Mouse (Mus musculus) stomach, embryonic 14.5 days (tissue): ENCODE measurements around the gene Mllt1. TPM values are rescaled to one million over a fixed set of nuclear protein-coding genes. Genes with fewer than 3 reads are reported as not detected.

Experiments used
- ATAC-seq: fragments of 200-750 bp; cut with Nextera tagmentation; 2 replicates; pipeline ENCODE4 v1.8.0; 2017; ENCODE audit warnings: low read depth, moderate TSS enrichment; ENCODE audit not compliant: insufficient number of reproducible peaks, insufficient read depth, low FRiP score
- H3K27ac ChIP-seq: fragments of 300-500 bp; sonication (generic); 2 replicates; pipeline ENCODE4 v1.5.1; 2014; ENCODE audit warnings: mild to moderate bottlenecking, low read length, moderate library complexity, mixed read lengths
- H3K27me3 ChIP-seq: fragments of 300-500 bp; sonication (generic); 2 replicates; pipeline ENCODE4 v1.6.1; 2014; ENCODE audit warnings: low read length, control low read depth, mixed read lengths; ENCODE audit not compliant: control insufficient read depth, insufficient read depth
- H3K36me3 ChIP-seq: fragments of 300-500 bp; sonication (generic); 2 replicates; pipeline ENCODE4 v1.6.1; 2014; ENCODE audit warnings: mild to moderate bottlenecking, control low read depth, low read length, moderate library complexity, mixed read lengths; ENCODE audit not compliant: control insufficient read depth, insufficient read depth
- H3K4me1 ChIP-seq: fragments of 300-500 bp; sonication (generic); 2 replicates; pipeline ENCODE4 v1.6.1; 2014; ENCODE audit warnings: low read length, control low read depth, mixed read lengths; ENCODE audit not compliant: control insufficient read depth, insufficient read depth
- H3K4me2 ChIP-seq: fragments of 300-500 bp; sonication (generic); replicated peaks from 2 replicates; pipeline ENCODE4 v1.6.1; 2014; ENCODE audit warnings: low read depth, low read length, control low read depth
- H3K4me3 ChIP-seq: fragments of 300-500 bp; sonication (generic); 2 replicates; pipeline ENCODE4 v1.5.1; 2014; ENCODE audit warnings: low read depth, low read length, control low read depth
- H3K9ac ChIP-seq: fragments of 300-500 bp; sonication (generic); replicated peaks from 2 replicates; pipeline ENCODE4 v1.6.1; 2014; ENCODE audit warnings: low read depth, mild to moderate bottlenecking, control low read depth, low read length, moderate library complexity, mixed read lengths
- H3K9me3 ChIP-seq: fragments of 300-500 bp; sonication (generic); 2 replicates; pipeline ENCODE4 v1.6.1; 2016; ENCODE audit warnings: low read depth, low read length, control low read depth; ENCODE audit not compliant: control insufficient read depth
- WGBS: fragments of 180-500 bp; shearing (Covaris S2); extraction: QIAGEN DNeasy Blood & Tissue Kit; methylation state at CpG from one replicate; pipeline ENCODE4 v1.1.7; 2014; 5-methylcytosine and 5-hydroxymethylcytosine counted together
- polyA plus RNA-seq: library from polyadenylated mRNA; unstranded; fragments of >200 nt; fragmentation: Nextera tagmentation; extraction: Ambion mirVana; gene quantifications from 2 replicates; pipeline ENCODE4 v1.2.1, GENCODE M21; 2014

The Mllt1 gene
- polyA plus RNA-seq = 26.8 and 29.6 TPM in 2 replicates

GRCm38 (mm10) chr17:56935363-56936131, at the start of gene Mllt1:
TSS of gene Mllt1 (minus strand) at chr17:56935415.
- H3K4me1 ChIP-seq = peaks cover 11% of the 10 kb centered on the region; the same call in 1 of the 2 replicates
- no peaks in the 10 kb centered on the region for H3K27me3 ChIP-seq
- H3K4me2 ChIP-seq = peak within 1 kb of the TSS; percentile 83
- peak within 1 kb of the TSS; percentile 52; the same call in 1 of the 2 replicates for H3K27ac ChIP-seq
- peak; percentile 97 for ATAC-seq
- H3K9ac ChIP-seq = peak within 1 kb of the TSS; percentile 92
- H3K9me3 ChIP-seq = no peaks in the 10 kb centered on the region
- no peaks in the 10 kb centered on the region for H3K36me3 ChIP-seq
- H3K4me3 ChIP-seq = peak within 1 kb of the TSS; percentile 94
- 3% methylated on average over 69 of the region's 76 CpGs for WGBS

DNA sequence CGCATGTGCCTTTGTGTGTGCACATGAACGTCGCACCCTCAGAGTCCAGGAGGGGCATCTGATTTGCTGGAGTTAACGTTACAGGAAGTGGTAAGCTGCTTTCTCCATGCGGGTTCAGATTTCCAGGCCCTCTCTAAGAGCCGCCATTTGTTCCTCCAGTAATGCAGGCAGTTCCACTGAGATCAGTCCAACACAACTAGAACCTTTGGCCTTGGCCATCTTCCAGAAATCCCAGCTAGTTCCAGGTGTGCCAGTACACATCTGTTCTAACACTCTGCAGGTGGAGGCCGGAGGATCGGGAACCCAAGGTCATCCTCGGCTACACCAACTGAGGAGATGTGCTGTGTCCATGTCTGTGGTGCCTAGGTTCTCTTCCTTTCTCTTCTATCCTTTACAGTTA, 49.7 kb upstream of the Mllt1 start:
- Histone ChIP-seq H3K27ac (no peak overlapping the region), H3K4me1 (no peaks in the 10 kb centered on the region), H3K27me3 (no peaks in the 10 kb centered on the region), H3K9me3 (no peaks in the 10 kb centered on the region), H3K9ac (no peak overlapping the region), H3K4me3 (no peak overlapping the region), H3K4me2 (no peak overlapping the region), H3K36me3 (no peaks in the 10 kb centered on the region)
- WGBS = 83% methylated on average over 9 of the region's 9 CpGs
- no peak for ATAC-seq

DNA sequence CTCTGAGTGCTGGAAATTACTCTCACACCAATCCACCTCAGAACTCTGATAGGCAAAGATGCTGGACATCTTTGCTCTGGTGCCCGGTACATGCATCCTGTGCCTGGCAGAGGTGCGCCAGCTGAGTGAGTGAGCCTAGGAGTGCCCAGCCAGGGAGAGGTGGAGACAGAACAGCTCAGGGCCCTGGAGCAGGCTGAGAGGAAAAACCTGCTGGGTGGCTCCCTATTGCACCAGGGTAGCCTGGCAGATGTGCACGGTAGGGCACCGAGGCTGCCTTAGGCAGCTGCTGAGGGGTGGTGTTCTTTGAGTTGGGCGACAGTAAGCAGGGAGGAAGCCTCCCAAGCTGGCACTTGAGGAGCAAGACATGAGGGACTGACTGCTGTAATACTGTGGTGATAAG, 46.8 kb upstream of the Mllt1 start, which contains the start of gene Acer1:
TSS of gene Acer1 (minus strand) at position 114 of the 400 bp plus-strand sequence.
- Histone ChIP-seq H3K9ac (no peak within 1 kb of the TSS), H3K4me3 (no peak within 1 kb of the TSS), H3K27ac (no peak within 1 kb of the TSS), H3K27me3 (no peaks in the 10 kb centered on the region), H3K4me1 (no peaks in the 10 kb centered on the region), H3K4me2 (no peak within 1 kb of the TSS), H3K36me3 (no peaks in the 10 kb centered on the region), H3K9me3 (no peaks in the 10 kb centered on the region)
- WGBS = 75% methylated on average over 5 of the region's 5 CpGs
- no peak for ATAC-seq

DNA sequence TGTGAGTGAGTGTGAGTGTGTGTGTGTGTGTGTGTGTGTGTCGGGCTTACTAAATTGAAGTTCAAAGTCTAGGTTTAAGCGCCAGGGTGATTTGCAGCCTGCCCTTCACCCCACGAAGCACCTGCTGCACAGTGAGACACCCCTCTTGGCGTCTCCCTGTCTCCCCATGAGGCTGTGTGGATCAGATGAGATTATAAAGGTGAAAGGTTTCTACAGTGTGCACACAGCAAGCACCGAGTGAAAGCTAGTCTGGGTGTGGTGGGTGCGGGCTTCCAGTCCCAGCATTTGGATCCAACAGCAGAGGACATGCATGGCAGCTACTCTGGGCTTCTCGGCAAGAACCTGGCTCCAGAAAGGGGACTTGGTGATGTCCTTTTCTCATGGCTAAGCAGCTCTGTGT, 45.8 kb upstream of the Mllt1 start:
- no peak overlapping the region for H3K9ac ChIP-seq
- H3K4me1 ChIP-seq = no peaks in the 10 kb centered on the region
- no peaks in the 10 kb centered on the region for H3K36me3 ChIP-seq
- no peaks in the 10 kb centered on the region for H3K9me3 ChIP-seq
- H3K4me3 ChIP-seq = no peak overlapping the region
- no peak overlapping the region for H3K4me2 ChIP-seq
- ATAC-seq = no peak
- H3K27ac ChIP-seq = no peak overlapping the region
- H3K27me3 ChIP-seq = no peaks in the 10 kb centered on the region
- 62% methylated on average over 7 of the region's 7 CpGs for WGBS

DNA sequence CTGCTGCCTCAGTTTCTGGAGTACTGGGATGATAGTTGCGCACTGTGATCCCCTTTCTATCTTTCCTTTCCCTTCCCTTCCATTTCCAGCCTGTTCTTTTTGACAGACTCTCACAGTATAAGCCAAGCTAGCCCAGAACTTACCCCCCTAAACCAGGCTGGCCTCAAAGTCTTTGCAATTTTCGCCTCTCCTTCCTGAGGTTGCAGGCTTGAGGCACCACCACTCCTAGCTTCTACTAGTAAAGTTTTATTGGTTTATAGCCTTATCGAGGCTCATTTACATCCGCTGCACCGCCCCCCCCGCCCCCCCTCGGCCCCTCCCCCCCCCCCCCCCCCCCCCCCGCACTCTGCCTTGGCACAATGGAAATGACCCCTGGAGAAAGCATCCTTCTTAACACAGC, 44.3 kb upstream of the Mllt1 start:
- no peak for ATAC-seq

GRCm38 (mm10) chr17:56976531-56977390, 41.5 kb upstream of the Mllt1 start:
- H3K4me2 ChIP-seq = no peak overlapping the region
- no peaks in the 10 kb centered on the region for H3K4me1 ChIP-seq
- H3K4me3 ChIP-seq = no peak overlapping the region
- no peak overlapping the region for H3K9ac ChIP-seq
- no peaks in the 10 kb centered on the region for H3K36me3 ChIP-seq
- no peak overlapping the region for H3K27ac ChIP-seq
- H3K9me3 ChIP-seq = no peaks in the 10 kb centered on the region
- WGBS = 71% methylated on average over 8 of the region's 8 CpGs
- H3K27me3 ChIP-seq = no peaks in the 10 kb centered on the region
- no peak for ATAC-seq

More for the DNA sequence above, 44.3 kb upstream of the Mllt1 start:
- H3K4me1 ChIP-seq = no peaks in the 10 kb centered on the region
- H3K9me3 ChIP-seq = no peaks in the 10 kb centered on the region
- no peak overlapping the region for H3K4me2 ChIP-seq
- H3K9ac ChIP-seq = no peak overlapping the region
- no peaks in the 10 kb centered on the region for H3K36me3 ChIP-seq
- no peak overlapping the region for H3K27ac ChIP-seq
- 29% methylated on average over 7 of the region's 8 CpGs for WGBS
- H3K27me3 ChIP-seq = no peaks in the 10 kb centered on the region
- no peak overlapping the region for H3K4me3 ChIP-seq

DNA sequence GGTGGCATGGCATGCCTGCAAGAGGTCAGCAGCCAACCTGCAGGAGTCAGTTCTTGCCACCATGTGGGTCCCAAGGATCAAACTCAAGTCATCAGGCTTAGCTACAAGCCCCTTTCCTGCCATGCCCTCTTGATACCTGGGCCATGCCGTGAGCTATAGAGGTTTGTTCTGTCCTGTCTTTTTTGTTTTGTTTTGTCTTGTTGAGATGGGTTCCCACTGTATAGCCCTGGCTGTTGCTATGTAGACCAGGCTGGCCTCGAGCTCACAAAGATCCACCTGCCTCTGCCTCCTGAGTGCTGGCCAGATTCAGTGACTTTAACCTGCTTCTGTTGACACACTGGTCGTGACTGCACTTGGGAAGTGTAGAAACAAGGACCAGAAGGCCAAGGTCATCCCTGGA, 40.2 kb upstream of the Mllt1 start:
- Histone ChIP-seq H3K9ac (no peak overlapping the region), H3K4me1 (no peaks in the 10 kb centered on the region), H3K27ac (no peak overlapping the region), H3K4me2 (no peak overlapping the region), H3K4me3 (no peak overlapping the region), H3K36me3 (no peaks in the 10 kb centered on the region), H3K27me3 (no peaks in the 10 kb centered on the region), H3K9me3 (no peaks in the 10 kb centered on the region)
- WGBS = 69% methylated on average over 3 of the region's 3 CpGs
- no peak for ATAC-seq

DNA sequence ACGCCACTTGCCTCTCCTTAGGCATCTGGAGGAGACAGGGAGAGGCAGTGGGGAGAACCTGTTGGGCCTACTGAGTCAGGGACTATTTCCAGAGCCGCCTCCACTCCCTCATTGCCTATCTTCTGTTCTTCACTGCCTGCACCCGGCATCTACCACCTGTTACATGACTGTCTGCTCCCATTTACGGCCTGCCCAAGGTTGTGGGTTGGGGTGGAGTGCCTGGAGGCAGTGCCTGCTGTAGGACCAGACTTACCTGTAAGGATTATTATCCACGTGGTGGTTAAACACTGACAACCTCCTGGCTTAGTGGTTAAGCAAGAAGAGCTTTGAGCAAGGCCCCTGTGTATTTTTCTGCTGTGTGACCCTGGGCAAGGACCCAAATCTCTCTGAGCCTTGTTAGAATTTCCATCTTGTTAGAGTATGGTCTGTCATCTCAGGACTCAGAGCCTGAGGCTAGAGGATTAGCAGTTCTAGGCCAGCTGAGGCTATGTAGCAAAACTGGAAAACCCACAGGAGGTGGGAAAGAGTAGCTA, 39.6 kb upstream of the Mllt1 start:
- WGBS = 73% methylated on average over 5 of the region's 5 CpGs
- no peaks in the 10 kb centered on the region for H3K36me3 ChIP-seq
- H3K9me3 ChIP-seq = no peaks in the 10 kb centered on the region
- H3K27ac ChIP-seq = no peak overlapping the region
- no peaks in the 10 kb centered on the region for H3K4me1 ChIP-seq
- no peak overlapping the region for H3K9ac ChIP-seq
- no peak for ATAC-seq
- H3K27me3 ChIP-seq = no peaks in the 10 kb centered on the region
- H3K4me2 ChIP-seq = no peak overlapping the region
- no peak overlapping the region for H3K4me3 ChIP-seq
